Mouse (Mus musculus) layer of hippocampus, postnatal 14 days (tissue): Measurements from ENCODE around the gene Slc2a2. TPM values are rescaled to one million over a fixed set of nuclear protein-coding genes. Genes with fewer than 3 reads are reported as not detected.
"Not testable (repeated sequence)": the region's sequence is repeated elsewhere in the genome, so short reads cannot be mapped to it uniquely, and the experiment has no call there.

Source experiments
- DNase-seq, 2 experiments: peaks; one replicate each; pipeline ENCODE4 v3.0.0; 2021 to 2022; ENCODE audit warnings: low spot score in 2 of 2, mixed read lengths in 1 of 2
- total RNA-seq, 2 experiments: library from RNA; stranded (reverse); gene quantifications; 2 replicates each; pipeline ENCODE4 v1.2.3; 2021

Slc2a2 gene
- total RNA-seq, 2 experiments from 2014 or later, result not detected

DNA sequence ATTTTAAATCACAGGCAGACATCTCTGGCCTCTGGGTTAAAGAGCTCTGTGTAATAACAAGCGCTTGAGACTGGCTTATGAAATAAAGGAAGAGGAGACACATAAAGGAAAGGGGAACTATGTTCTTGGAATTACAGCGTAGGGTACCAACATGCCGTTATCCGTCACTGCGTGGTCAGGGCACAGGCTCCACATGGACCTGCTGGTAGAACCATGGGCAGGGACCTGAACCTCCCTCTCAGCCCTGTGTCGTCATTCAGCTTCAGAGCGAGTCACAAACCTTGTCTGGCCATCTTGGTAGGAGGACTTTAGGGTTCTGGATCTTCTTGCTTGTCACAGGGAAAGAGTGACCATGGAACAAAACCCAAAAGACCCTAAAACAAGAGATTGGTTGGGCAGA is 28.7 kb downstream of the Slc2a2 start:
- DNase-seq, result no peak

DNA sequence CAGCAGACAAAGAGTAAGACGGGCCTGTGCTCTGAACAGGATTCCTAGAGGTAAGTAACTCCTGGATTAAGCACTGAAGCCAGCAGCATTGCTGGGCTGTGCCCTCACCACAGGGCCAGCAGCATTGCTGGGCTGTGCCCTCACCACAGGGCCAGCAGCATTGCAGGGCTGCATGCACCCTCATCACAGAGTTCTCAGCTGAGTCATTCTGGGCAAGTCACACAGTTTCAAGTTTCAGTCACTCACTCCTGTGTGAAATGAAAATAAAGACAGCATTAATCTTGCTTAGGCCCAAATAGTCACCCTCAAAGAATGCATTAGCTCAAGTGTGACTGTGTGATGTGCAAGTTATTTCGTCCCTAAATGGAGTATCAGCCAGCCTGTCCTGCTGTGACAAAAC is 37.0 kb downstream of the Slc2a2 start:
- no peak for DNase-seq

DNA sequence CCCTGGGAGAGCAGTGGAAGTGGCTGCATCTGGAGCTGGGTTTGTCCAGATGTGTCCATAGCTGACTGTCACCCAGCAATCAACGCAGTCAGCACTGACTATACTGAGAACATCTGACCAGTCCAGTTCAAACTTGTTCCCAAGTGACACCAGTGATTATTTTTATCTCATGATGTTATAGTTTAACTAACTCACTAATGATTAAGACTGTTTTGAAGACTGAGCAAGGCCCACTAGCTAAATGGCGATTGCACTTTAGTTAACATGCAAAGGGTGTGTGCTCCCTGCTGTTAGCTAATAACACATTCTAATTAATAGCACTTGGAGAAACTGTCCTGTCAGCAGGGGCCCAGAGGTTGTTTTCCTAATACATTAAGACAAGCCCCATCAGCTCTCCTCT is 39.3 kb downstream of the Slc2a2 start:
- DNase-seq, result no peak

GRCm38 (mm10) chr3:28740353-28740752 is 42.6 kb downstream of the Slc2a2 start:
- DNase-seq, result no peak

- peak in 1 of 2 experiments; percentile 3 for DNase-seq
Measured at GRCm38 (mm10) chr3:28743251-28743650, 45.5 kb downstream of the Slc2a2 start.

DNA sequence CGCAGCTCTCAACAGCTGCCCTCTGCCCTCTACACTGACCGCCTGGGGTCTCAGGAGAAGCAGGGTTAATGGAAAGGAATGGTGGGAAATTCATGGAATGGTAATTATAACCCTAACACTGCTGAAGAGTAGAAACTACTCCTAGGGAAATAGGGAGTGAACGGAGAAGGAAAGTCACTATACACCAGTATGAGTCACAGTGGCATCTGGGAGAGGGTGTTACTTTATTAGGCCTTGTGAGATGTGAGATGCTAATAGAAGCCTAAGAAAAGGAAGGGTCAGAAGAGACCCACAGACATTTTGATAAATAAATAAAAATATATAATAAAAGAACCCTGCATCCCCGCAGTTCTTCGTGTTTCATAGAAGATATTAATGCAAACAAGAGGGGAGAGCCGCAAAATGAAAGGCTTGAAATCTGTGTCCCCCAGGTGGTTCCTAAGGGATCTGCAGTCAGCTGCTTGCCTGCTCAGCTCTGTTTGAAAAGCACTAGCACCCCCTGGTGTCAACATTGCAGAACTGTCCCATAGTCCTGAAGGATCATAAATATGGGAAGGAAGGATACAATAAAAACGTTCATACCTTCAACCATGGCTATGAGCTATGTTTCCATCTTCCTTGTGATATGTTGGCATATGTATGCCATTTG is 48.3 kb downstream of the Slc2a2 start:
- peak; percentile 68 to 90 for DNase-seq

DNA sequence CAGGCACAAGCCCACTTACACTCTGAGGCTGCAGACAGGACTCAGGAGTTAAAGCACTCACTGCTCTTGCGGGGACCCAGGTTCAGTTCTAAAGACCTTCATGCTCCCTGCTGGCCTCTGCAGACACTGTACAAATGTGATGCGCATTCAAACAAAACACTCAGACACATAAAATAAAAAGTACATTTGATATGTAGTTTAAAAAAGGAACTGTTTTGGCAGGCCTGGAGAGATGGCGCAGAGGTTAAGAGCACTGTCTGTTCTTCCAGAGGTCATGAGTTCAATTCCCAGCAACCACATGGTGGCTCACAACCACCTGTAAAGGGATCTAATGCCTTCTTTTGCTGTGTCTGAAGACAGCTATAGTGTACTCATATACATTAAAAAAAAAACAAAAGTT is 50.4 kb downstream of the Slc2a2 start:
- DNase-seq, result no peak

DNA sequence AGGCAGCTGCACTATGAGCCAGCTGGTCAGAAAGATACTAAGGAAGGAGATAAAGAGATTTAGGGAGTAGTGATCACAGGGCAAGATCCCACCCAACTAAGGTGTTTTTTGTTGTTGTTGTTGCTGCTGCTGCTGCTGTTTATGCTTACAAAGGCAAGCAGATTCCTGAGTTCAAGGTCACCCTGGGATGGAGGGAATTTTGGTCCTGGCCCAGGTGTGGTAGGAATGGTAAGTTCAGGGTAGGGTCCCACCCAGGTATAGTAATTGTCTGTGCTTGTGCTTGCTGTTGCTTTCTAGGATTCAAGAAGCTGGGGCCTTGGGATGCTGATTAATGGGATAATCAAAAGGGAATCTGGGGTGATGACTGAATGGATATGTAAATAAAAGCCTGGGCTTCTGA is 51.3 kb downstream of the Slc2a2 start:
- no peak for DNase-seq

GRCm38 (mm10) chr3:28755477-28755876 is 57.8 kb downstream of the Slc2a2 start:
- no peak for DNase-seq

DNA sequence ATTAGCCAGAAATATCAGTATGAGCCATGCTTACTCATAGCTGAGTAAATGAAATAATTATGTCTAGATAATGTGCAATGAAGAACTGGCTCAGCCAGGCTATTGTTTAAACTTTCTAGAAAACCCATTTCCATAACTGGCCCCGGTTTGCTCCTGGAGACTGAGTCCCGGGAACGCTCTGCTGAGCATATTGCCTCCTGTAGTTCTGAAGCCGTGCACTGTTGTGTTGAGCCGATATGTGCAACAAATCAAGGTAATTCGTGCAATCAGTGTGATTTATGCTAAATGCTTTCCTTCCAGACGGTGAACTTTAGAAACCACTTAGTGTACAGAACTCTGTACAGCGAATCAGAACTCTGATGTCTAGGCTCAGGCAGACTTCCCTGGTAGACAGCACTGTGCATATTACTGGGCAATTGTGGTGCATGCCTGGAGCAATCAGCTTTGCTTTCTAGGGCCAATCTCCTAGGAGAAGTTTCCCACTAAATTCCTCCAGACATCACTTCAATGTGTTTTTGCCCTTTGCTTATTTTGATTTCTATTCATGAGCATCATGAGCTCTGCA is 63.6 kb downstream of the Slc2a2 start:
- no peak for DNase-seq

GRCm38 (mm10) chr3:28766935-28767334 is 69.2 kb downstream of the Slc2a2 start:
- no peak for DNase-seq

DNA sequence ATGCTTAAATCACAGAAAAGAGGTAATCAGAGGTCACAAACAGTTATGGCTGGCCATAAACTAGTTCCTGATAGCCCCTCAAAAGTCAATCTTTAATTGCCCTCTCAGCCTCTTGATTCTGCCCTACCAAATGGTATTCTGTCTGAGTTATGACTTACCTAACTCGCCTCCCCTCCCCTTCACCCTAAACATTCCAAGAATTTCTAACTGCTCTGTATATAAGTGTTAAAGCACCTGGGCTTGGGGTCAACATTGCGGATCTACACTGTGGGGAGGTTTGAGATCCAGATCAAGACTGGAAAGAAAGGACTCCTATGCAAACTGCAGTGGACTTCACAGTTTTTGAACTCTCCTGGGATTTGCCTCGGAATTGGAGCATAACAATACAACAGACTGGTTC is 70.5 kb downstream of the Slc2a2 start:
- DNase-seq, result no peak

GRCm38 (mm10) chr3:28772919-28773318 is 75.2 kb downstream of the Slc2a2 start:
- not testable (repeated sequence) for DNase-seq

GRCm38 (mm10) chr3:28775361-28775760 is 77.7 kb downstream of the Slc2a2 start:
- no peak for DNase-seq

DNA sequence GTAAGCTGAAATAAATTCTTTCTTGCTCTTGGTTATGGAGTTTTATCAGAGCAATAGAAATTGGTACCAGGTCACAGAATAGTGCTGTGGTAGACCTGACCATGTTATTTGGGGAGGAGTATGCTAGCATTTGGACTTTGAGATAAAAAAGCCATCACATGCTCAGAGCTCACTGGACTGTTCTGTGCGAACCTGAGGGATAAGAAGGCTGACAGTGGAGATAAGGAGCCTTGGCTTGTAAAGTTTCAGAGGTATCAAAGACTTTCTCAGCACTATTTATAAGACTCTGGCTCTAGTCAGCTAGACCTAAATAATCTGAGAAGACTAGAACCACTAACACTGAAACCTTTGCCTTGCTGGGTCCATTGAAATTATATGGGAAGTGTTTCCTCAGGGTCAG is 78.3 kb downstream of the Slc2a2 start:
- no peak for DNase-seq

DNA sequence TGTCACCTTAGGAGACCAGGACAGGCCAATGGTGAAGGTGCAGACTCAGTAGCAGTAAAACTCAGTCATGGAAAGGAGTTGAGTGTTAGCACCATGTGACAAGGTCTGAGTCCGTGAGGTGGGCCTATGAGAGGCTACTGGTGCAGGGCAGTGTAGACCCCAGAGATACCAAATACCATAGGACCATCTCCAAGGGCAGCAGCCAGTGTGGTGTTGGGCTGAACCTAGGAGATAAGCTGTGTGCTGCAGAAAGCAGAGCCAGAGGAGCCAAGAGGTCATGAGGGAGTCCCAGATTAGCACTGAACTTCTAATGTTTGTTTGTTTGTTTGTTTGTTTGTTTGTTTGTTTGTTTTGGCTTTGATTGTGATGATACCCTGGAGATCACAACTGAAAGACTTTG is 78.8 kb downstream of the Slc2a2 start:
- DNase-seq, result no peak

- DNase-seq, result no peak
Measured at GRCm38 (mm10) chr3:28780511-28780910, 82.8 kb downstream of the Slc2a2 start.

Other genes with a start within 250 kb of the Slc2a2 start
- gene Eif5a2, start 83.4 kb downstream of the Slc2a2 start, total RNA-seq, result 10 to 100 TPM; 20.5 to 21.4 TPM
- 100 to 1,000 TPM; 169 to 191 TPM for gene Rpl22l1, start 107.5 kb downstream of the Slc2a2 start, total RNA-seq
- gene Gm1527, start 194.7 kb downstream of the Slc2a2 start, total RNA-seq, result not detected